Mouse (Mus musculus) heart, adult 8-10 months (tissue): ENCODE data around the gene Cdh4. TPM values are rescaled to one million over a fixed set of nuclear protein-coding genes. Genes with fewer than 3 reads are reported as not detected.

Experiments used
- DNase-seq: peaks from one replicate; pipeline ENCODE4 v3.0.0; 2022; ENCODE audit warnings: low spot score
- total RNA-seq, 4 experiments: library from RNA; stranded (reverse); gene quantifications; 2 replicates each; pipeline ENCODE4 v1.2.4; 2022

The Cdh4 gene
- total RNA-seq, 4 experiments from 2014 or later, result 5.2 to 7.5 (median 6.1) TPM

DNA sequence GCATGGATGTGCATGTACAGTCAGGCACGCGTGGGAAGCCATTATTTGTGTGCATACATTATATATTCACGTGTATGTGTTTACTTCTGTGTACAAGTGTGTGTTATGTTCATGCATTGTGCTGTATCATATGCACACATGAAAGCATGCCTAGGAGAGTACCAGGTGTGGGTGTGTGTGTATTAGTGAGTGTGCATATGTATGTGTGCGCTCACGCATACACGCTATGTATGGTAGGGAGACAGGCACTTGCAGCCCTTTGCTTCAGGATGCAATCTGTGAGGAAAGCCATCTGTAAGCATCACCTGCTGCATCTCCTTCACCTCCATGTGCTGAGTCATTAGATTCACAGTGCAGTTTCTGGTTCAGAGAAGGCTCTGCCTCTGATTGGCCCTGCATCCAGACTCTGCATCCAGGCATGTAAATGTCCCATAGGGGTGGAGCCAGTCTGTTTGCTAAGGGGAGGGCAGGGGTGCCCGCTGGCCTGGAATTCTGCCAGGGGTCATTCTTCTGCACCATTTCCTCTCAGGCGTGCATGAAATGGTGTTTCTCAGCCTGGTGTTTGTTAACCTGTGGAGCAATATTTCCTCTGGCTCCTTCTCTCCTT is 25.7 kb downstream of the Cdh4 start:
- DNase-seq, result no peak

DNA sequence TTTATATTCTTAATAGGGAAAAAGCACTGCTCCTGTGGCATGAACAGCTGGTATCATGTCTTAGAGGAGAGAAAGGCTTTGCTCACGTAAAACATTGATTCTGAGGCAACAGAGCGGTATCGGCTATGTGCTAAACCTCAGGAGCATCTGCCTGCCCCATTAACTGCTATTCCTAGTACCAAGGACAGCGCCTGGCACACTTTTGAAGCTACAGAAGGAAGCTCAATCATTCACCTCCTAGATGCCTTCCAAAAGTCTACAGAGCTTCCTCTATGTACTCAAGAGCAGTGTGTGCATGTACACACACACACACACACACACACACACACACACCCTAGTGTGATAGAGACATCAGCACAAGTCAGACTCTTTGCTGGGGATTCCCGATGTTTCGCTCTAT is 34.4 kb downstream of the Cdh4 start:
- DNase-seq, result no peak

DNA sequence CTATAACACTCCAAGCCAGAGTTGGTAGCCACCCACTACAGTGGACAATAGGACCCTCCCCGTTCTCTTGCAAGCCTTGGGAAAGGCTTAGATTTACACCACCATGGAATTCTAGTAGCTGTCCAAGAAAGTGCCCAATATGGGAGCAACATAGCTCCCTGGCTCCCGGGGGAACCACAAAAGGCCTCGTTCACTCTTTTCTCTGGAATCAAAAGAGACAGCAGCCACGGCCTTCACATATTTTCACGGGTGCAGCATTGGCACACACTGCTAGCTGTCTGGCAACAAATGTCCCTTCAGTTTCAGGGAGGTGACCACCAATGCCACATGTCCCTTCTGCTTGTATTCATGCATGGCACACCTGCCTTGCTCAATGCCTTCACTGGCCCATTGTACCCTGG is 38.6 kb downstream of the Cdh4 start:
- DNase-seq, result no peak

DNA sequence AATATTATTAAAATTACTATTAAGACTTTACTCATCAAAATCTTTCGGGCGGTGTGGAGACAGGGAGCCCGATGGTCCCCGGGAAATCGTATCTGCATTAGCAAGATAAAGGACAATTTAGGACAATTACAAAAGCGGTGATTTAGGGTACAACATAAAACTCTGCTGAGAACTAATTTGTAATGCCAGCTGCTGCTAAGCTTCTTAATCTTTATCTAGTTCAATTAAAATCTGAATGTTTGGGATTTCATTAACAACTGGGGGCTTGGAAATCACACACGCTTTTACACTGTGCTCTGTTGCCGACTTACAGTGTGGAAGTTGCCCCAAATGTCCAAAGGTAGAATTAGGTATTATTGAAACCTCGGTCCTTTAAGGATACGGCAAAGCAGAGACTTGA is 39.1 kb downstream of the Cdh4 start:
- no peak for DNase-seq

DNA sequence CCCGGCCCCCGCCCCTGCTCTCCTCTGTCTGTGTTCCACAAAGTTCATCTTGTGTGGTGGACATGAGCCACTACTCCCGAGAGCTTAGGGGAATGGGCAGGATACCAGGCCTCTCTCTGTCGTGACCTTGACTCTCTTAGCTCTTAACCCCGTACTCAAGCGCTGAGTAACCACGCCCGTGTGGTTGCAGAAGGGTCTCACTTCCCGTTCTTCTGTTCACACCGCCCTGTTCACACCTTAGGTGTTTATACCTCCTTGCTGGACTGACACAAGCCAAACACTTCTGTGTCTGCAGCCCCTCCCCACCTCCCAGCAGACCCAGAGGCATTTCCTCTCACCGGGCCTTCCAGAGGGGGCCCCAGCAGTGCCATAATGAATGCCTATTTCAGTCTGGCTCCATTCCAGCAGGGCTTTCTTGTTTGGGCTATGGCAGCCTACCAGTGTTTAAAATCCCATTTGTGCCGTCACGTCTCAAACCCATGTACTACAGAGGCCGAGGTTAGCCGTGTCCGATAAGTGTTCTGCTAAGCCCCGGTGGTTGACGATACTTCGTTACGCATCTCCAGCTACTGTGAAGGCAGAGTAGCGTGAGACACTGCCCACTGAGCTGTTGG is 46.4 kb downstream of the Cdh4 start:
- DNase-seq, result no peak

DNA sequence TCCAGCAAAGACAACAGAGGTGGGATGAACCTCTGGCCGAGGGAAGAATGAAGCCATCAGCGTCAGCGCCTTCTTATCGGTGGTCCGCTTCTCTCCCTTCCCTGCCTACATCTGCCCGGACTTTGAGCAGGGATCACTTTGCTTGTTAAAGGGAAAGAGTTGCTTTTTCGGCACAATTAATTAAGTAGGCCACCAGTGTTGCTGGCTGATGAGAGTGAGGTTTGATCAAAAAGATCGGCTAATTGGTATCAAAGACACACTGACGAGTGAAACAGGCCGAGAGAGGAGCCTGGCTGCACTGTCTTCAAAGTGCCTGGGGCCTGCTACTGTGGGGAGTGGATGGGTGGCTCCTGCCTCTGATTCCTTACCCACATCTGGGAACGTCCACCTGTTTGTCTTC is 49.7 kb downstream of the Cdh4 start:
- DNase-seq, result no peak

DNA sequence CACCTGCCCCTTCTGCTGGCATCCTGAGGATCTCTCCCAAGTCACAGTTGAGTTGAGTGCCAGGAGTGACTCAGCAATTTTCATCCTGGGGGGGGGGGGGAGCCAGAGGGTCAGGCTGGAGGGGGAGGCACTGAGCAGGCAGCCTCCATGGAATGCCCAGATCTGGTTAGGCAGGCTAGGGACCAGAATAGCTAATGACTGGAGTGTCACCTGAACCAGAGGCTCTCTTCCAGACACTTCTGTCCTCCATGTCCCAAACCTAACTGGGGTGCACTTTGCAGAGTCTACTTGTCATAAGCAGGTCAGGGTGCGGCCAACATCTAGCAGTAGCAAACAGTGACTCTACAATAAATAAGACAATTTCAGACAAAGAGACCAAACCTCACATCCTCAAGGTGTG is 52.0 kb downstream of the Cdh4 start:
- peak; percentile 22 for DNase-seq

DNA sequence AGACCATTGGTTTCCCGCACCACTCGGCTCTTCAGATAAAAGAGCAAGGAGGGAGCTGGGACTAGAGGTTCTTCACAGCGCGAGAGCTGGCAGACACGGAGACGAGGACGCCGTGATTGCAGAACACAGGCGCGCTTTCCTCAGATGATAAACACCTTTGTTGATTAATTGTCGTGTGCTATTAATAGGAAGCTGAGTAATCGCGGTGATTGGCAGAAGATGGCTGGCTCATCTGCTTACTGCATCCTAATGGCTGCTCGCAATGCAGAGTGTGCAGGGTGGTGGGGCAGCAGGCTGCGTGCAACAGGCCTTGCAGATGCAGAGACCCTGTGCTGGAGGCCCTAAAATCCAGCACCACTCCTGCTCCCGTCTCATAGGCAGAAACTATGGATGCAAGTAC is 68.2 kb downstream of the Cdh4 start:
- DNase-seq, result no peak

DNA sequence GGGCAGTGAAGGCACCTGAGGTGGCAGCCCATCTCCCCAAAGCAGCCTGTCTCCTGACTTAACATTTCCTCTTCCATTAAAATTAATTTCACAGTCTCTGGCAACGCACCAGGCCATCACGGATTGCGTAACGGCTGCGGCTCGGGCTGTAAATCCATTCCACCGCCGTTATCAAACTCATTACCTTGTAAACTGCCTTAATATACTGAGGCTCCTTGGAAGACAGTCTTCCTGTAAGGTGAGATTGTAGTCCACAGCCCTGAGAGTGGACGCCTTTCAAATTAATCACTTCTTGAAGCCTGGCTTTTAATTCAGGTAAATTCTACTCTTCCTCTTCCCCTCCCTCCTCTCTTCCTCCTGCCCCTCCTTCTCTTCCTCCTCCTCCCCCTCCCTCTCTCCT is 74.3 kb downstream of the Cdh4 start:
- no peak for DNase-seq

DNA sequence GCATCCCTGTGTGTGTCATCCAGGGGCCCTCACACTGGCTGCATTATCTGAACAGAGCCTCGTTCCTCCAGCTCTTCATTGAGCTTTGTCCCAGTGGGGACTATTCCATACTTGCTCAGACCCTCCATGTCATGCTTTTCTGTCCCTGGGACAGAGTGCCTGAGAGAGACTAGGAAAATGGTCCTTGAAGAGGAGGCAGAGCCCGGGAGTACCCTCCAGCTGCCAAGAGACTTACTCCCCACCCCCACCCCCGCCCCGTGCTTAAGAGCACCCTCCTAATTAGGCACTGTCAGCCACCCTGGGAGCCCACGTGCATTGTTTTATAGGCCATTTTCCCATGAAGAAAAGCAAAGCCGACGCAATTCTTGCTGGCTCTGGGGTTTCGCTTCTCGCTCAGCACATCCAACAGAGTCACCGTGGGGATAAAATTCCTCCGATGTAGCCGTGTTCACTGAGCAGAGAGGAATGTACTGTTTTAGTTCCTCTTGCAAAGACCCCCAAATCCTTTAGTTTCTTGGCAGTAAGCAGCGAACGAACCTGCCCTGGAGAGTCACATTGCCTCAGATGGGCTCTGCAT is 76.3 kb downstream of the Cdh4 start:
- DNase-seq, result no peak

DNA sequence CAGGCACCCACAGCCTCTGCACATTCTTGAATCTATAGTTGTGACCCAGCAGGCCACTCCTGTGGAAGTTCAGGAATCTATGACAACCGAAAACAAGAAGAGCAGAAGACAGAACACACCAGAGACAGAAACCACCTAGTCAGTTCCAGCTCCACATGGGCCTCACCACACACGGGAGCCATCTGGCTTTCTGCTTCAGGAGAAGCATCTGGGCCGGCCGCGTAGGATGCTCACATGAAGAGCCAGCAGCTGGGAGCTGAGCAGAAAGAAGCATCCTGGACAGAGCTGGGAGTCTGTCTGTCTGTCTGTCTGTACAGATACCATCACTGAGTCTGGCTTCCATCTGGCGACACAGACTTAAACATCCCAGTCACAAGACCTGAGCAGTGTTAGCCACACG is 76.9 kb downstream of the Cdh4 start:
- no peak for DNase-seq

DNA sequence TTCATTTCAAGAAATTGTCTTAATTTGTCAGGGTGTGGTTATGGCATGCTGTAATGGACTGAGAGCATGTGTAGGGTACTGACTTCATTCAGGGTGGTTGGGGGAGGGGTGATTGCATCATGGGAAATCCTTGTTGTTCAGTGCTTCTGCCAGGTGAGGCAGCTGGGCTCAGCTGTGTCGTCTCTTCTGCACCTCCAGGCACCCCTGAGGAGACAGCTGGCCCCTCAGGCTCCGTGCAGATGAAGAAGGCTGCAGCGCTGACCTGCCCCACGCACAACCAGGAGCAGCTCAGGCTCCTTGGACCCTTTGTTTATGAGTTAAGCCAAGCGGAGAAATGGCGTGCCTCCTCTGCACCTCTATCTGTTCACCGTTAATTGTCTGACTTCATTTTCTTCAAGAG is 77.7 kb downstream of the Cdh4 start:
- no peak for DNase-seq

DNA sequence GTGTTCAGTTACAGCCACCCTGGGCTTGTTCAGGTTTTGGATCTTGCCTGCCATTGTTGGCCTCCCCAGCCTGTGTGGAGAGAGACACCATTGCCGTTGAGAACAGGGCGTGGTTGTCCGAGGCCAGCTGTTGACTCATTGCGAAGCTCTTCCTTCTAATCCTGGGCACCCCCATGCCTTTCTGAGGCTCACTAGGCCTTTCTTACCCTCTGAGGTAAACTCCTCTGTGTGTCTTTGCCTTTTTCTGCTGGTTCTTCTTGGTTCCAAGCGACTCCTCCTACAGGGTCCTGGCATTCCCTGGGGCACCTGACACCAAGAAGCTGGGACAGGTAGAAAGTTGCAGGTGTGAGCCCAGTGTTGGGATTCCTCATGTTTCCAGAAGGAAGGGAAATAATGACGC is 78.7 kb downstream of the Cdh4 start:
- DNase-seq, result no peak

DNA sequence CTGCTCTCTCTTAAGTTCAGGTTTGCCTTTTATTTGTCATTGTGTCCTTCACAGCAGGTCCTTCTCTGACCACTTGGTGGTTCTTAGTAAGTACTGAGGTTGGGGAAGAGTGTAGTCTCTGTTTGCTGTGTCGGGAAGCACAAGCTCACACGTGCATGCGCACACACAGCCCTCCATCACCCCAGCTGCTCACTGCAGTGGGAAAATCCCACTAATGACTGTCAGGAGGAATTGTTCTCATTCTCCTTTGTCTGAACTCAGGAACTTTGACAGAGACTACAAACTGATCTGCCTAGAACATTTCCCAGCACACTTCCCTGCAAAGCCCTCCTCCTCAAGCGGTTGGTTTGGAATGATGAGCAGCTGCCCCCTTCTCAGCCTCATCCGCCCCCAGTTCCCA is 79.2 kb downstream of the Cdh4 start:
- no peak for DNase-seq

DNA sequence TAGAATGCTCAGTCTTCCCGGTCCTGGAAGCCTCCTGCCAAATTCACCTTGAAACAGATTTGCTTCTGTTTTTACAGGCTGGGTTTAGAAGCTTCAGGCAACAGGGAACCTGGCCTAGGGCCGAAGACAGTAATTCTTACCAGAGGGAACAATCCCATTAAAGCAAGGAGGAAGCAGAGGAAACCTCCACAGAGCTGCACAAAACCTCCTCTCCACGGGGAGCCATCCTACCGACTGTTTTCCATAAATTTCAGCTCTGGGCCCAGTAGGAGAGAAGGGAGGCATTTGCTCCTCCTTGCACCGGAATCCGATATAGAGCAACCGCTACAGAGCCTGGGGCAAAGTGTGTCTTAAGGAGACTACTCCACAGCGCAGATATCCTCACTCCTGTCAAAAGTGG is 79.9 kb downstream of the Cdh4 start:
- no peak for DNase-seq

DNA sequence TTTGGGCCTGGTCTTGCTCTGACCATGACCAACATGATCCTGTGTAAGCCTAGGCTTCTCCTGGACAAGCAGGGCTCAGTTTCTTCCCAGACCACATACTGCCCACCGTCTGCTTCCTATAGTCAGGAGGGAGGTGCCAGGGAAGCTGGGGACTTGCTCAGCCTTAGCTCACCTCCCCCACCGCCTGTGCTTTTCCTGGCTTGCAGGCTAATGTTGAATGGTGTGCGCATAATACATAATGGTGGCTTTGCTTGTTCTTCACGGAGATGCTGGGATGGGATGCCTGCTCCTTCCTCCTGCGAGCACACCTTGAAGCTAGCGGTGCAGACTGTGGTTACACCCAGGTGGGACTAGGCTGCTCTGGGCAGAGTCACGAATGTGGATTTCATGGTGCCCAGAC is 84.7 kb downstream of the Cdh4 start:
- no peak for DNase-seq

DNA sequence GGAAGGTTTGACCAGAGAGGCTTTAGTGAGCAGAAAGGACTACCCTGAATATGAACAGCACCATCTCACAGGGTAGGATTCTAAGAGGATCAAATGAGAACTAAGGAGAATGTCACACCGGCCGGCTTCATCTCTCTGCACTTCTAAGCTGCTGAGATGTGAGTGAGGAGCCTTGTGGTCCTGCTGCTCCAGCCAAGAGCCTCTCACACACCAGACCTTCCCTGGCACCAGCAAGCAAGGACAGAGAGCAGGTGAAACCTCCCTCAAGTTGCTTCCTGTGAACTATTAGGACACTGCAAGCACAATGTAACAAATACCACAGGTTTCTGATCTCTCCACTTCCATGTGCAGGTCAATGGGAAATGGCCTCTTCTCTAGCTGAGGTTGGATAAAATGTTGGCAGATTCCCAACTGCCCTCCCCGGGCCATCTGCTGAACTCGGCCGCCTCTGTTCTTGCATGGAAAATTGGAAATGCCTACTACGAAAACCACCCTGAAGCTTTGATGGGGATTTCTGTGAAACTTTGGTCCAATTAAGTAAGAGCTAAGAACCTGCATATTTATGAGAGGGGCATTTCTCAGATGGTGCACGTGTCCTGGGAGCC is 88.3 kb downstream of the Cdh4 start:
- DNase-seq, result no peak

DNA sequence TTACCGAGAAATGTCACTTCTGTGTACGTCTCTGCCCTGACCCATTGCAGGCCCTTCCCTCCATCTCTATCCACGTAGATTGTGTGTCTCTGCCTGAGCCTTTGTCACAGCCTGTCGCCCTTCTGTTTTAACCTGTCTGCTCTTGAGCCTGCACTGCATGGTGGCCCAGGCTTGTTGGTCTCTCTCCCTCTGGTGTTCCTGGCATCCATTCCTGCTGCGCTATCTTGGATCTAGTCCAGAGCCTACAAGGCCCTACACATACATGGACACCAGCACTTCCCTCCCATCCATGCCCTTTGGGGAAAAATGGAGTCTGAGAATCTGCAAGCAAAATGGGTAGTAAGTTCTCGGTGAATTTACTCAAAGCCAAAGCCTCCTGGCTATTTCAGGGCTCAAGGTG is 91.0 kb downstream of the Cdh4 start:
- DNase-seq, result no peak

DNA sequence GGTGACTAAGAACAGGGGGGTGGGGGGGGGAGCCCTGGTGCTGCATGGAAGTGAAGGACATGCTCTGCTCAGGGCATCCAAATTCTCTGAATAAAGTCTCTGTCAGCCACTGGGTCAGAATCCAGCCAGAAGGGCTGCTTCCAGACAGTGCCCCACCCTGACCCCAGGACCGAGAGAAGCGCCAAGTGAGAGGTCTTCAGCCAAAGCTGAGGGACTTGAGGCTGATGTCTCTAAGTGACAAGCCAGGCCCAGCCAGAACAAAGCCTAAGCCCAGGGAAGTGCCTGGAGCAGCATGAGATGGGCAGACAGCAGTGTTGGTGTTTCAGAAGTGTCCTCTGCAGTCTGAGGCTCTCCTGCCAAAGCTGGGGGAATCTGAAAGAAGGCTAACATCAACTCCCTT is 91.7 kb downstream of the Cdh4 start:
- DNase-seq, result no peak

DNA sequence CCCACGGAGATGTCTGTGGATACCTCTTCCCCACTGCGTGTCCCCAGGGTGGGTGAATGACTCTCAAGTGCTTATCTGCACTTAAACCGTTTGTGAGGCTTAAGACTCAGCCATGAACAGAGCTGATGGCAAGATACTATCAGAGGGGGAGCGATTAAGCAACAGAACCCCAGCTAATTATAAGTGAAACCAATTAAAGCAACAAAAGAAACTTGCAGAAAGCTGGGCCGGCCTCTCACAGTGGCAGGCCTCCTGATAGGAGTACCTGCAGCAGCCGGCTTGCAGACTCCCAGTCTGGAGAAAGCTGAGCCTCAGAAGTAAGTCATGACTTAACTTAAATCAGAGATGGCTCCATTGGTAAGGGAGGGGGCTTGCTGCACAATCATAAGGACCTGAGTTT is 93.0 kb downstream of the Cdh4 start:
- no peak for DNase-seq

DNA sequence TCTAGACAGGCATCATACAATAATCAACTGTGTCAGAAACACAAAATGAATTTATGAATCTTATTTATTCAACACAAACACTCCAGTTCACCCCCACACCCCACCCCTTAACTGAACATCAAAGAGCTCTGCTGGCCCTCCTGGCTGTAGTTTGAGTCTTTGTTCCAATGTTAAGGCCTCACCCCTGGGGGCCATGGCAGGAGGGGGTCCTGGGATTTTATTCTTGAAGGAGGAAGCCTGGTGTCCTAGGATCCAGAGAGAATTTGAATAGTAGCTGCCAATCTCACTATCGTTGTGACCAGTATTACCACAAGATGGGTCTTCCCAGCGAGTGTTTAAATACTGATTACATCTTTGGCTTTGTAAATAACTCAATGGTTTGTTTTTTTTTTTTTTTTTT is 94.5 kb downstream of the Cdh4 start:
- no peak for DNase-seq

DNA sequence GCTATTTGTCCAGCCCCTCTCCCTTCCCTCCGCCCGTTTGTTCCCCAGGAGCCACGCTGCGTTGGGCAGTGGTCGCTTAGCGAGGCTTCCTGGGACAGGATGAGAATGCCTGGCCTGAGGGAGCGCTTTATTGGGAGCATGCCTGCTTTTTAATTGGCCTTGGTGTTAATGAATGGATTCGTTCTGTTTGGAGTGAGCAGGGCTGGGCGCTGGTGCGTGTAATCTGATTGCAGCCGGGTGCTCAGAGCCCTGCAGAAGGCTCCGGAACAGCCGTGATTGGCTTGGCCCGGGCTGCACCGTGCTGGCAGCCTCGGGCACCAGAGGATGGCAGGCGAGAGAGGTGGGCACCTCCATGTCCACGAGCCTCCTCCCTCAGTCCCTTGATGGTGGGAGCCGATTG is 95.2 kb downstream of the Cdh4 start:
- DNase-seq, result no peak

DNA sequence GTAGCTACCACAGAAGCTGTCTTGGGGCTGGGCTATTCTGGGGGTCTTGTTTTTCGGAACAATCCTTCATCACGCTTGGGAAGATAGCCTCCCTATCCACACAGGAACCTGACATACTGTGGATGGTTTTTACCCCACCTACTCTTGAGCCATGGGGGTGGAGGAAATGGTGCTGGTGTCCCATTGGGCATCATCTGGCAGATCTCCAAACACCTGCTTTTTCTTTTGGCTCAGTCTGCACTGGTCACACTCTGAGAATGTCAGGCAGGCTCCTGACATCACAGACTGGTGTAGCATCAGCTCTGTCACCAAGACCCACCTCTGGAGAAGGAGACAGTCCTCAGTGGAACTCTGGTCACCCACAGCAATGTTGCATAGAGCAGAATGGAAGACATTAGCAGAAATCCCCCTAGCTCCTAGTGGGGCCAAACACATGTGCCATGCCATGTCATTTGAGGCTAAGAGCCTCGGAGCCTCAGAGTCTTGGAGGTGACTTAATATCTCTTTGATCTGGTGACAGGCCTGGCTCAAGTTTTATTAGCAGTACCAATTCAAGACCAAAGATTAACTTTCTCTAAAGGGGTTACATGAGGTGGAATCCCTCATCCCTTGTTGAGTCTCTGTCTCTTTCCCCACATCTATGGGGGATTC is 95.7 kb downstream of the Cdh4 start:
- DNase-seq, result no peak
